Mouse (Mus musculus): ENCODE results near the gene Lsamp.
"Not testable (repeated sequence)": the region's sequence is repeated elsewhere in the genome, so short reads cannot be mapped to it uniquely, and the experiment has no call there.

Lsamp gene

DNA sequence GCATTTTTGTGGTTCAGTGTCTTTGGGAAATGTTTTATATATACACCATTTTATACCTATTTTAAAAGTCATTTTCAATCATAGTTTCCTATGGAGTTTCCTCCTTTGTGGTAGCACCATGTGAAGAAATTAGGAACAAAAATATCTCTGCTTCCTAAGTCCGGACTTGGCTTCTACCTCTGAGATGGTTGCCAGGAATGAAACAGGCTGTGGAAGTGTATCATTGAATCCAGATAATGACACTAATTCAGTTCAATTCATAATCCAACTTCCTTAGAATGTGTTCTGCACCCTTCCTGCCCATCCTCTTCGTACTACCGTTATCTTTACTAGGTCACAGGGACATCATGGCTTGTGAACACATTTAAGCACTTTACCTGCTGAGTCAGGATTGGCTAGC, 1973.7 kb downstream of the Lsamp start:
- DNase-seq: no peak

GRCm38 (mm10) chr16:41965636-41966035, 1981.5 kb downstream of the Lsamp start:
- DNase-seq: no peak

- no peak for DNase-seq
Observed at GRCm38 (mm10) chr16:41969215-41969614, 1985.1 kb downstream of the Lsamp start.

DNA sequence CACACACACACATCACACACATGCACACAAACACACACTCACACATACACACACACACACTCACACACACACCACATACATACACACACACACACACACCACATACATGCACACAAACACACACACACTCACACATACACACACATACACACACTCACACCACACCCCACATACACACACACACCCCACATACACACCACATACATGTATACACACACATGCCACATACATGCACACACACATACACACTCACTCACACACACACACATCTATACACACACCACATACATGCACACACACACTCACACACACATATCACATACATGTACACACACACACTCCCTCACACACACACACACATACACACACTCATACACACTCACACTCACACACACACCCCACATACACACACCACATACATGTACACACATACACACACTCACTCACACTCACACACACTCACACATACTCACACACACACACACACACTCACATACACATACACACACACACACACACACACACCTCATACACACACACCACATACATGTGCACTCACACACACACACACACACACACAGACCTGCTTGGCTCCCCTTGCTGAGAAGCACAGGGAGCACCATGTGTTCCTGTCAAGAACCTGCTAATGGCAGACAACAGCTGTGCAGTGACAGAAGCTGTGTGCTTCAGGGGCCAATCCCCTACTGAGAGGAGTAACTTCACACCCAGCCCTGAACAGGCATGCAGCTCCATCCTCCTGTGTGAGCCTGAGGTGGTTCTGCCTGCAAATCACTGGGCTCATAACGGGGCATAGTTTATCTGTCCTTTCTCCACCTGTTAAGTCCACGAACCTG, 1990.9 kb downstream of the Lsamp start:
- peak; percentile 37 for DNase-seq

DNA sequence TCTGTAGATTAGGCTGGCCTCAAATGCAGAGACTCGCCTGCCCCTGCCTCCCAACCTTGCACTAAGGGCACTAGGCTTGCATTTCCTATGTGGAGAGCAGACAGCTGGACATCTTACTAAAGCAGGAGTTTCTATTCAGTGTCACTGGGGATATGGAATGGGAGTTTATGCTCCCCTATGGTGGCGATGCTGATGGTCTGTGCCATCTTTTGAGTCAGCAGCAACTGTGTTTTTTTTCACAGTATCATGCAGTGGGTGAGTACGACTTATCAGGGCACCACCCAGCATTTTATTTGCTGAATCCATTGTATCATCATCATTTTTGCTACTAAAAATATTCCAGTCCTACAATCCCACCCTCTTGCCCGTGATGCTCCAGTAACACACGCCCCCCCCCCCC, 1992.7 kb downstream of the Lsamp start:
- DNase-seq: no peak

GRCm38 (mm10) chr16:41996956-41997355, 2012.8 kb downstream of the Lsamp start:
- no peak for DNase-seq

GRCm38 (mm10) chr16:42002925-42003324, 2018.8 kb downstream of the Lsamp start:
- no peak for DNase-seq

DNA sequence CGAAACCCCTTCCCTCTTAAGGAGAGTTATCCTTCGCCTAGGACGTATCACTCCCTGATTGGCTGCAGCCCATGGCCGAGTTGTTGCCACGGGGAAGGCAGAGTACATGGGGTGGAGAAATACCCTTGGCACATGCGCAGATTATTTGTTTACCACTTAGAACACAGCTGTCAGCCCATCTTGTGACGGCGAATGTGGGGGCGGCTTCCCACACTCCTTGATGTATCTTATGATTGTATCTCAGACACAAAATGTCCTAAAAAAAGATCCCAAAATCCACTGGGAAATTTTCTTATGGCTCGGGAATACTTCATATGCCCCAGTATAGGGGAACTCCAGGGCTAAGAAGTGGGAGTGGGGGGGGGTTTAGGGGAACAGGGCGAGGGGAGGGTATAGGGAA, 2019.3 kb downstream of the Lsamp start:
- DNase-seq: not testable (repeated sequence)

DNA sequence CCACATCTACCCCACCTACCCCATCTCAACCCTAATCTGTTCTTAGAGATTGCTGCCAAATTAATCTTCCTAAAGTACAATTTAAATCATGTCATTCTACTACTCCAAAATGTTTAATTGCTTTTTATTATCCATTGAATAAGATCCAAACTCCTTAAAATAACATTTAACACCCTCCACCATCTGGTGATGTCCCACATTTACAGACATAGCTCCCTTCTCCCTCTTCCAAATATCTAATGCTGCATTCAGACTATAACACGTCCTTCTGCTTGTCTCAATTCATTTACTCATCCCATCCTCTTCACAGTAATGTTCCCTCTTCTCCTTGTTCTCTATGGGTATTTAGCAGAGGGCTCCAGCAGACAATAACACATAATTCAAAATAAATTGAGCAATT, 2020.0 kb downstream of the Lsamp start:
- DNase-seq: no peak

DNA sequence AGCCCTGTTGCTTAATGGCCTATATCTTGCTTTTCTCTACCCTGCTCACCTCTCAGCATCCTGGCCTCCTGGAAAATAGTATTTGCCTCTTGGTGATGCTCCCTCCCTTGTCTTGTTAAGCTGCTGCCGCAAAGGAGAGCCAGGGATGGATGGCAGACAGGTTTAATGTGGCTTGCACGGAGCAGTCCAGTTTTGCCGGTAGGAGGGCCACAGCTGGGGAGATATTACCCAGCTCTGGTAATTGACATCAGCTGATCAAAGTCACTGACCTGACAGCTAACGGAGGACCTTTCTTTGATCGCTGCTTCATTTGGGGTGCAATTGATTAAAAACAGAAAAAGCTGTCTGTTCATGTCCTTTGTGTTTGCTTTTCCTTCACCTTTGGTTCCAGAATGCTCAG, 2030.8 kb downstream of the Lsamp start:
- DNase-seq: peak; percentile 28

- DNase-seq: no peak
Observed at GRCm38 (mm10) chr16:42015443-42015842, 2031.3 kb downstream of the Lsamp start.

GRCm38 (mm10) chr16:42016791-42017643, 2032.9 kb downstream of the Lsamp start:
- DNase-seq: peak; percentile 62

GRCm38 (mm10) chr16:42022566-42022965, 2038.4 kb downstream of the Lsamp start:
- DNase-seq: no peak

DNA sequence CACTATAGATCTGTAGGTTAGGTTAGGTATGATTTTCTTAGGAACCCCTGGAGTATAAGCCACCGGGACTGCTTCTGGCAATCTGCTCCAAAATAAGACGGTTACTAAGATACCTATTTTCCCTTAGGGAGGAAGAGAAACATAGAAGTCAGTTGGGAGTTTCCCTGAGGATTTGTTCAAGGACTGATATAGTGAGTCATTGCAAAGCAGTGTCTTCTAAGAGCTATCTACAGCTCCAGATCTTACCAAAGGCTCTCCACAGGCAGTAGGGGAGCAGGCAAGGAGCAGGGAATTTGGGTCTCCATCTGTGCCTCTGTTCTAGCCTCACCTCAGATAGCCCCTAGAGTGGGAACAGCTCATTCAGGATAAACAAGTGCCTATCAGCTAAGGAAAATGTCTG, 2047.9 kb downstream of the Lsamp start:
- no peak for DNase-seq

DNA sequence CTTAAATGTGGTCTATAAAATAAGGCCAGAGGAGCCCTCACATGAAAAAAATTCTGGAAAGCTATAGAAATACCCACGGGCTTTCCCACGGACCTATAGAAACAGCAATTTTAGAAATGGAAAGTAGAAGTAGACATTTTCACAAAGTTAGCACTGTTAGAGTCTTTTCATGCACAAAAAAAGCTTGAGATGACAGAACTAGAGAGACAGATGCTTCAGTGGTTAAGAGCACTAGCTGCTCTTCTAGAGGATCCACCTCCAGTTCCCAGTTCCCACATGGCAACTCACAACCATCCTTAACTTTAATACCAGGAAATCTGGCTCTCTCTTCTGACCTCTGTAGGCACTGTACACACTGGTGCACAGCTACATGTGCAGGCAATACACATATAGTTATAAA, 2049.3 kb downstream of the Lsamp start:
- no peak for DNase-seq

GRCm38 (mm10) chr16:42048138-42048537, 2064.0 kb downstream of the Lsamp start:
- DNase-seq: no peak

DNA sequence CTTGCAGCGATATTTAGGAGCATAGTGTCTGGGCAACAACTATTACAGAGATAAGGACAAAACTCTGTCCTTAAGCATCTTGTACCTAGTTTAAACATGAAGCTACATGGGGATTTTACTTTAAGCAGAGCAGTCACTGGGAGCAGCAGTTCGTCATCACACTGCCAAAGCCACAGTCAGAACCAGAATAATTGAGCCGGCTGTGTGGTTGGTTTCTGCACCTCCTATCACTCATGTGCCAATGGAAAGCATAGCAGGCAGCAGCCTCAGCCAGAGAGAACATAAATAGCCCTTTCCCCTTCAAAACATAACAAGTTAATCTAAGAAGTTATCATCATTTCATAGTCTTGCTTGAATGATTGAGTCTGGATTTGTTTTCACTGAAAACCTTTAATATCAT, 2075.8 kb downstream of the Lsamp start:
- no peak for DNase-seq

GRCm38 (mm10) chr16:42074325-42074724, 2090.2 kb downstream of the Lsamp start:
- no peak for DNase-seq

- no peak for DNase-seq
Observed at GRCm38 (mm10) chr16:42079573-42079972, 2095.4 kb downstream of the Lsamp start.

GRCm38 (mm10) chr16:42081611-42082010, 2097.4 kb downstream of the Lsamp start:
- DNase-seq: no peak

GRCm38 (mm10) chr16:42097510-42097909, 2113.3 kb downstream of the Lsamp start:
- DNase-seq: no peak

DNA sequence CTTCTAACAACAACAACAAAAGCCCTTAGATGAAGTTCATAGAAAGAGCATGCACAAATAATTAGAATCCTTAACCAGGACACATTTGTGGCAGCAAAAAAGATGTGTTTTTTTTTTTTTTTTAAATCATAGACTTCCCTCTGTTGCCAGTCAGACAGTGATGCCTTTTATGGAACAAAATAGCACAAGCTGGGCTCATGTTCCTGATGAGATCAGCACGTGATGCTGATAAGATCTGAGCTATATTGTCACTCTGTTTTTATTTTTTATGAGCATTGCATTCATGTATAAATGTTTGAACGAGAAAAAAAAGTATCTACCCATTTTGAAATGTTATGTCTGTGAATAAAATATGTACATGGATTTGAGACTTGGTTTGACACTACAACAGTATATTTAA, 2118.0 kb downstream of the Lsamp start:
- no peak for DNase-seq

DNA sequence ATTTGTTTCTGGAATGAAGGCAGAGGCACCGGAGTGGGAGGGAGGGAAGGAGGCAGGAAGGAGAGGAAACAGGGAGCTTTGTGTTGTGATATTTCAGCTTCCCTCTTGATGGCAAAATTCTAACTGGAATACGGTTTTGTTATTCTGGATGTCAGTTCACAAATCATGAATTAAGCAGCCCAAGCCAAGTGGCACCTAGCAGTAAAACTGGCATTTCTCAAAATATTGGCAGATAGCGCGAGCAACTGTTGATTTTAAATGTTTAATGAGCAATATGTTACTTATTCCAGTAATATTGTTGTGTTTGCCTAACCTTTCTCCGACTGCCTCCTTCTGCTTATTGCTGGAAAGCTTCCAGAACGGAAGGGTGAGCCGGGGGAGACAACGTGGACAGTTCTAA, 2118.5 kb downstream of the Lsamp start:
- no peak for DNase-seq

DNA sequence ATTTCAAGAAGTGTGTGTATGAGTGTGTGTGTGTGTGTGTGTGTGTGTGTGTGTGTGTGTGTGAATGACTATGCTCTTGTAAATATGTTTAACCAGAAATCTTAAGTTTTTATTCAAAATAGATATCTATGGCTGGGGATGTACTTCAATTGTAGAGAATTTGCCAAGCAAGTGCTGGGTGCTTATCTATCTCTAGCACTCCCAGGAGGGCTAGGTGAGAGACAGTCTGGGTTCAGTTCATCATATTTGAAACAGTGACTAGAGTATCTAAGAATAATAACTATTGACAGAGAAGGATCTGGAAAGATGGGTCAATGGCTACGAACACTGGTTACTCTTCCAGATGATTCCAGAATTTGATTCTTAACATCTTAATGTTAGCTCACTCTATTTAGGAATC, 2128.1 kb downstream of the Lsamp start:
- DNase-seq: no peak

All from retina, postnatal 1 day (tissue).